In genomic region chr11:106679874-106680273, GRCm38 (mm10) we compare ENCODE assay signal across 9 mouse cellular contexts.
A peak's percentile ranks its signal among the peaks of the same experiment; 100 is the strongest.
DNase-seq lines count a peak whose midpoint lies in the region; ATAC-seq and TF ChIP-seq lines count a peak whose summit lies in the region.
"Had no signal": no experiment of that assay in that cellular context is flagged by ENCODE, and none has a peak within 500 bp of the region (broad histone marks: within the 10 kb centered on the region; RNA-seq: fewer than 3 reads in every experiment).

No protein-coding gene starts in this region.

- WGBS in cerebellum, adult 2 months, result 34% methylated on average over 6 of the region's 6 CpGs
- 47% methylated on average over 6 of the region's 6 CpGs for WGBS in intestine, embryonic 16.5 days
- 50% methylated on average over 6 of the region's 6 CpGs for WGBS in forebrain, embryonic 15.5 days

- intact Hi-C loops in left cerebral cortex, adult 2 months (cut with DNase I), result no loop called here

- H3K36me3 ChIP-seq in ES-Bruce4 (ENCODE audit: control insufficient read depth, insufficient read depth, low read length, poor library complexity, severe bottlenecking), result peaks cover 14% of the 10 kb centered on the region
- no peaks in the 10 kb centered on the region for H3K36me3 ChIP-seq in intestine, embryonic 16.5 days (ENCODE audit: control insufficient read depth, insufficient read depth, low read length)
- no peaks in the 10 kb centered on the region for H3K36me3 ChIP-seq in forebrain, embryonic 15.5 days

- no peaks in the 10 kb centered on the region for H3K9me3 ChIP-seq in ES-Bruce4 (replicated peaks; ENCODE audit: control insufficient read depth, insufficient read depth, low read length, poor library complexity, severe bottlenecking)
- no peaks in the 10 kb centered on the region for H3K9me3 ChIP-seq in intestine, embryonic 16.5 days (ENCODE audit: control insufficient read depth, low read length)
- H3K9me3 ChIP-seq in forebrain, embryonic 15.5 days, result no peaks in the 10 kb centered on the region

- no peak for TF ChIP-seq POLR2A in cerebellum, adult 2 months (IDR thresholded peaks at IDR 0.05; ENCODE audit: borderline replicate concordance, insufficient read depth, low read length)
- TF ChIP-seq POLR2A in ES-Bruce4 (IDR thresholded peaks at IDR 0.05; ENCODE audit: insufficient read depth, low read length), result no peak

- H3K4me1 ChIP-seq in cerebellum, adult 2 months (ENCODE audit: control insufficient read depth, insufficient read depth, low read length), result peaks cover 25% of the 10 kb centered on the region
- peaks cover 8% of the 10 kb centered on the region for H3K4me1 ChIP-seq in ES-Bruce4 (ENCODE audit: control insufficient read depth, insufficient read depth, low read length)
- peaks cover 9% of the 10 kb centered on the region for H3K4me1 ChIP-seq in intestine, embryonic 16.5 days (ENCODE audit: control insufficient read depth, insufficient read depth, low read length)
- H3K4me1 ChIP-seq in forebrain, embryonic 15.5 days, result peaks cover 30% of the 10 kb centered on the region

- peak; percentile 22; the same call in 1 of the 2 replicates for TF ChIP-seq CTCF in cerebellum, adult 2 months (IDR thresholded peaks at IDR 0.05; ENCODE audit: borderline replicate concordance, insufficient read depth, low read depth, low read length)
- TF ChIP-seq CTCF in left cerebral cortex, adult 2 months (IDR thresholded peaks at IDR 0.05), result peak; percentile 42
- TF ChIP-seq CTCF in ES-Bruce4 (IDR thresholded peaks at IDR 0.05; ENCODE audit: low read depth, low read length), result peak; percentile 42

- H3K4me2 ChIP-seq in intestine, embryonic 16.5 days (ENCODE audit: low read depth, low read length), result no peak overlapping the region
- no peak overlapping the region for H3K4me2 ChIP-seq in forebrain, embryonic 15.5 days (replicated peaks)

- H3K27me3 ChIP-seq in cerebellum, adult 2 months (ENCODE audit: control insufficient read depth, insufficient read depth, low read length), result no peaks in the 10 kb centered on the region
- no peaks in the 10 kb centered on the region for H3K27me3 ChIP-seq in ES-Bruce4 (ENCODE audit: control insufficient read depth, insufficient read depth, low read length, poor library complexity, severe bottlenecking)
- no peaks in the 10 kb centered on the region for H3K27me3 ChIP-seq in intestine, embryonic 16.5 days (replicated peaks; ENCODE audit: control insufficient read depth, insufficient read depth, low read length)
- no peaks in the 10 kb centered on the region for H3K27me3 ChIP-seq in forebrain, embryonic 15.5 days

- no peak overlapping the region for H3K4me3 ChIP-seq in cerebellum, adult 2 months (replicated peaks; ENCODE audit: insufficient read depth, low read depth, low read length)
- H3K4me3 ChIP-seq in left cerebral cortex, adult 2 months, result no peak overlapping the region
- H3K4me3 ChIP-seq in ES-Bruce4 (ENCODE audit: low read depth, low read length), result no peak overlapping the region
- no peak overlapping the region for H3K4me3 ChIP-seq in intestine, embryonic 16.5 days (ENCODE audit: low read length)
- no peak overlapping the region for H3K4me3 ChIP-seq in forebrain, embryonic 15.5 days

- TF ChIP-seq EP300 in ES-Bruce4 (IDR thresholded peaks at IDR 0.05; ENCODE audit: insufficient read depth, low read depth, low read length), result no peak

- DNase-seq in cerebellum, adult 2 months, result peak in 1 of 2 experiments; percentile 46
- DNase-seq in cerebellum, adult 9-11 months, result no peak
- DNase-seq in left cerebral cortex, adult 2 months (ENCODE audit: extremely low spot score in 1 of 2, low spot score in 2 of 2), result no peak
- DNase-seq in left cerebral cortex, adult 8-10 months (ENCODE audit: low spot score in 2 of 2), result no peak

- H3K27ac ChIP-seq in cerebellum, adult 2 months (ENCODE audit: insufficient read depth, low read length), result no peak overlapping the region
- peak overlapping the region; percentile 16; the same call in 1 of the 2 replicates for H3K27ac ChIP-seq in left cerebral cortex, adult 2 months
- no peak overlapping the region for H3K27ac ChIP-seq in ES-Bruce4 (ENCODE audit: insufficient read depth, low read length)
- no peak overlapping the region for H3K27ac ChIP-seq in intestine, embryonic 16.5 days (ENCODE audit: low read length)
- H3K27ac ChIP-seq in forebrain, embryonic 15.5 days (replicated peaks), result no peak overlapping the region
- H3K27ac ChIP-seq: macrophage had no signal

- H3K9ac ChIP-seq in ES-Bruce4 (ENCODE audit: low read depth, poor library complexity, severe bottlenecking), result no peak overlapping the region
- H3K9ac ChIP-seq in intestine, embryonic 16.5 days (ENCODE audit: low read depth, low read length), result no peak overlapping the region
- H3K9ac ChIP-seq in forebrain, embryonic 15.5 days (replicated peaks), result no peak overlapping the region

- 0 out of 2 replicates have a peak, but pooled peaks have one; percentile 48 for ATAC-seq in intestine, embryonic 16.5 days
- no peak for ATAC-seq in erythroblast, adult 5-6 weeks (replicated peaks; ENCODE audit: low FRiP score, poor library complexity, severe bottlenecking)
- ATAC-seq in forebrain, embryonic 15.5 days (replicated peaks), result no peak
